Mouse (Mus musculus) adrenal gland, adult 18-20 months (tissue): ENCODE measurements around the gene Ngdn. TPM values are rescaled to one million over a fixed set of nuclear protein-coding genes. Genes with fewer than 3 reads are reported as not detected.
"Not testable (repeated sequence)": the region's sequence is repeated elsewhere in the genome, so short reads cannot be mapped to it uniquely, and the experiment has no call there.

Experiments
- DNase-seq, 2 experiments: peaks; one replicate each; pipeline ENCODE4 v3.0.0; 2021 to 2022; ENCODE audit warnings: low spot score in 2 of 2
- total RNA-seq, 2 experiments: library from RNA; stranded (reverse); gene quantifications; 1 replicate in 1 of 2; 2 replicates in 1 of 2; pipeline ENCODE4 v1.2.3; 2021

Ngdn gene
- total RNA-seq, 2 experiments from 2014 or later = 38.2 to 43.2 TPM

- DNase-seq = no peak
These were observed 12.0 kb downstream of the Ngdn start for GRCm38 (mm10) chr14:55027251-55027650.

- DNase-seq = no peak
These were observed 12.4 kb downstream of the Ngdn start for GRCm38 (mm10) chr14:55027653-55028052.

- DNase-seq = no peak
These were observed 13.1 kb downstream of the Ngdn start for GRCm38 (mm10) chr14:55028333-55028835.

DNA sequence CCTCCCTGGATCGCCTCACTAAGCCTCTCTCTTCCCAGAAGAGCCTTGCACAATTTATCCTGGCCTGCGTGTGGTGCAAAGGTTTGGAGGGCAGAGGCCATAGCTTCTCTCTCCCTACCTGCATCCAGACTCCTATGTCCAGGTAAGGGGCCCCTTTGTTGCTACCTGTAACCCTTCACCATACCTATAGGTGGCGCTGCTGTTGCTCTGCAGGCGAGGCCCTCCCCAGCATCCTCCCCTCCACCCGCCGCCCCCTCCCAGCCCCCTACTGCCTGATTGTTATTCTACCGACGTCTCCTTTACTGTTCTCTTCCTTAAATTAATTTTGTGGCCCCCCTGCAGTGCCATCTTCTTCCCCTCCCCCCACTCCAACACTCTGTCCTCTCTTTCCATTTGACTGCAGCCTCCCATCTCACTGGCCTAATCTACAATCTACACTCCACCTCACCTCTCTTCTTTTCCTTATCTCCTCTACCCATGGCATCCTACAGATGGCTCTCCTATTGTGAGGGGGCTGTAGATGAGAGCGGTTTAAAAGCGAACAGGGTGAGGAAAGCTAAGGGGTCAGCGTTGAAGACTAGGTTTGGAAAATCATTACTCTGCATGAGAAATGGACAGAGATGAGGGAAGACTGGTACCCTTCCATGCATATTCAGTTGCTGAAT is 13.9 kb downstream of the Ngdn start:
- no peak for DNase-seq

DNA sequence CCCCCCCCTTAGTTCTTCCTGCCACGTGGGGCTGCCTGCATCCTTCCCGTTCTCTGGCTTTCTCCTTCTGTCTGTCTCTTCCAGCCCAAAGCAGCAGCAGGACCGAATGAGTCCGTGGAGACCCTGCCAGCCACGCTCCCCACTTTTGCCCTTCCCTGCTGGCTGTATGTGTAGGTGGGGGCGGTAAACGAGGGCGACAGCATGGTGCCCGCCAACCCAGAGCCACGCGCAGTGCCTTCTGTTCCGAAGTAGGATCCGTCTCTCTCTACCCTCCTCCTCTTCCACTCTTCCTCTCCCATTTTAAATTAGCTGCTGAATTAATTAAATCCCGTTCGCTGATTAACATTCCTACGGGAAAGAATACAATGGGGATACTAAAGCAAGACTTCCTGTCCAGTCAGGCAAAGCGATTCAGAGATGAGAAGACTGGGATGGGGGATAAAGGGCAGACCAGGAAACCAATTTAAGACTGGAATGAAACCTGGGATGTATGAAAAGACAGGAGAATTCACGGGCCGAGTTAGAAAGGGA is 17.5 kb downstream of the Ngdn start:
- no peak for DNase-seq

DNA sequence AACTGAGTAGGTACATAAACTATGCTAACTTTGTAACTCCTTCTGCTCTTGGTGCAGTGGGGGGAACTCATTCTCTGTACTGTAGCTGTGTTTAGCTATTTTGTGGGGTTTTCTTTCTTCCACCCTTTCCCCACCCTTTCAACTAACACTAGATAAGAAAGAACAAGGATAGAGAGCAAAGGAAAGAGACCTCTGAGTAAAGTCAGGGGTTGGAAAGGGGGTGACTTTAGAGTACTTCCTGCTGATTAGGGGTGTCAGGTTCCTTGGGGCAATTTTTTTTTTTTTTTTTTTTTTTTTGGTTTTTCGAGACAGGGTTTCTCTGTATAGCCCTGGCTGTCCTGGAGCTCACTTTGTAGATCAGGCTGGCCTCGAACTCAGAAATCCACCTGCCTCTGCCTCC is 28.4 kb downstream of the Ngdn start:
- DNase-seq = not testable (repeated sequence)

- no peak for DNase-seq
These were observed 32.8 kb downstream of the Ngdn start for GRCm38 (mm10) chr14:55047971-55048531.

- DNase-seq = no peak
These were observed 37.2 kb downstream of the Ngdn start for GRCm38 (mm10) chr14:55052496-55052895.

DNA sequence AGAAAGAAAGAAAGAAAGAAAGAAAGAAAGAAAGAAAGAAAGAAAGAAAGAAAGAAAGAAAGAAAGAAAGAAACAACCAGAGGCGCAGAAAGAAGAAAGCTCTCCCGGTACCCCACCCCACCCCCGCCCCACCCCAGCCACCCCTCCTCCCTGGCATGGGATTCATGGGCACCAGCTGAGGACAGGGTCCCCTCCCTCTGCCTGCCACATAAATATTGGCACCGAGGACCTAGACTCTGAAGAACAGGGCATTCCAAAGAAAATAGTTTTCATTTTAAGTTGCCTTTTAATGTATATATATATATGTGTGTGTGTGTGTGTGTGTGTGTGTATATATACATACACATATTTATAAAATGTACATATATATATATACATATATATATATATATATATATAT is 37.8 kb downstream of the Ngdn start:
- DNase-seq = no peak

DNA sequence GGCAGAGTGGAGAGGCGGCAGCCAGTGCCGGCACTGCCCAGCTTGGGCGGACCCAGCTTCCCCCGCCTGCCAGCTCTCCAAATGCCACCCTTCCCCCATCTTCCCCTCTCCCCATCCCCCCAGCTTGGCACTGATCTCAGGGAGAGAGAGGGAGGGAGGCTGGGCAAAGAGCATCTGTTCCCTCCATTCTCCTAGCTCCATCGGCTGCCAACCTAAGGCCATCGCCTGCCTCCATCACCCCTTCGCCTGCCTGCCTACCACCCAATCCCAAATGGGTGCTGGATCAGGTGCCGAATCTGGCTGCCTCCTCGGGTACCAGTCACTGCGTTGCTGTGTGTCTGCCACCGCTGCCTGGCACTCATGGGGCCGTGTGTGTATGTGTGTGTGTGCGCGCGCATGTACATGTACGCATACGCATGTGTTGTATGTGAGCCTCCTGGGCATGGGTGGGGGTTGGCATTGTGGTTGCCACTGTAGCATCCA is 38.5 kb downstream of the Ngdn start:
- DNase-seq = no peak

- no peak for DNase-seq
These were observed 39.0 kb downstream of the Ngdn start for GRCm38 (mm10) chr14:55054191-55054749.

DNA sequence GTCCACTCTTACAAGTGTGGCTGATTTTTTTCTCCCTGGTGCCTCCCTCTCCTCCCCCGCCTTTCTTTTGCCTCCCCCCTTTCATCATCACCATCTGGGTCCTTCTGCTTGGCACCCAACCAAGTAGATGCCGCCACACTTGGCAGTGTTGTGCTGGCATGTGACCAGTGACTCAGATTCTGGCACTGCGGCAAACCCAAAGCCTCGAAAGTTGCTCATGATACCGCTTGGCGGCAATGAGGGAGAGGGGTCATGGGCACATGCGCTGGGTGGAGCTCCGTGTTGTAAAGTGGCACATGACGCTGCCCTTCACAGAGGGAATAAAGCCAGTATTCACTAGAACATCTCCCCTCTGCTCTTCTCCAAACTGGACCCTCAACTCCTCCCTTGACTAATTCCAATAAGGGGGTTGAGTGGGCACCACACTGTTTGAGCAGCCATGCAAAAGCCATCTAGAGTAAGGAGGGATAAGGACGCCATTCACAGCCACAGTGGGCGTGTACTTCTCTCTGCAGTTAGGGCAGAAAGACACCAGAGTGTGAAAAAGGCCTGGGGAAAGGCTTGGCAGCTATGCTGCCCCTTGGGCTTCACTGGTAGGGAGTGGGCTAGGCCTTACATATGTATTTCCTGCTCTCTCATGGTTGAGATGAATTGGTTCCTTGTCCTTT is 40.0 kb downstream of the Ngdn start:
- peak; percentile 71 to 78 for DNase-seq

GRCm38 (mm10) chr14:55059009-55059408 is 43.8 kb downstream of the Ngdn start:
- DNase-seq = no peak

DNA sequence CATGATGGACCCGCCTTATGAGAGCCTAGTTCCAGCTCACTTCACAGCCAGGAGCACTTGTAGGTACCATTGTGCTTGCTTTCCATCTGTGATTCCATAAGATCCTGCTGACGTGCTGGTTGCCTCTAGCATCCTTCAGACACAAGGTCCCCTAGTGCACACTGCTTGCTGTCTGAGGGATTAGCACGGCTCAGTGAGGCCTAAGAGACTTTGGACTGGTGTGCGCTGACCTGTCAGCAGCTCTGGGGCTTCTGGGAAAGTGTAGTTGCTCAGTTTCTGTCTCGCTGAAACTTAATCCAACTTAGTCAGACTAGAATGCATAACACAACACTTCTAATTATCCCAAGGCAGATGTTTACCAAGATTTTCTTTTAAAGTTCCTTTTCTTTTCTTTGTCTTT is 44.7 kb downstream of the Ngdn start:
- no peak for DNase-seq

- DNase-seq = no peak
These were observed 46.6 kb downstream of the Ngdn start for GRCm38 (mm10) chr14:55061845-55062244.

DNA sequence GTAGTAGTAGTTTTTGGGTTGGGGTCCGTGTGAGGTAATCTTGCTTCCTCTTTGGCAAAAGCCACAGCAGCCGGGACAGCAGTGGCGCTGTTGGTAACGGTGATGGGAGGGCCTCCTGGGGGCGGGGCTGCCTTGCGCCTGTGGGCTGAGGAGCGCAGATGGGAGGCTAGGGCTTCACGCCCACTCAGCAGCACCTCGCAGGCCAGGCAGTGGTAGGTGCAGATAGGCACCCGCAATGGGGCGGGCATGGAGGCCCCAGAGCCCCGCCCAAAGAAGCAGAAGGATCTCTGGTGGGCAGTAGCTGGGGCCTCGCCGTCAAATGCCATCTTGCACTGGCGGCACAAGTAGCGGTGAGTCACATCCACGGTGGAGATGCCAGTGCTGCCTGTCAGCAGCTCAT is 47.4 kb downstream of the Ngdn start:
- DNase-seq = no peak

DNA sequence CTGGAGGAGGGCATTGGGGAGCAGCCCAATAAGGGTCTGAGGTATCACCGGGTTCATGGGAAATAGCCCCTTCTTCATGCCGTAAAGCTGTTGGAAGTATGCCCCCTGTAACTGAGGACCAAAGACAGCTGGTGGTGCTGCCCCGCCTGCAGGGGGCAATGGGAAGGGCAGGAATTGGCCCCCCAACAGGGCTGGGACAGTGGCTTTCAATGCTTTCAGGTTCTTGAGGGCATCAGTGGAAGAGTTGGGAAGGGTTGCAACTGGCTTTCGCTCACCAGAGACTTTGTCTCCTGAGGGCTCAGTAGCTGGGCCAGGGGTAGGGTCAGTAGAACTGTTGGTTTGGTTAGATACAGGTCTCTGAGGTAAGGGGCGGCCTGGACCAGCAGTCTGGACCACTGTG is 47.9 kb downstream of the Ngdn start:
- DNase-seq = no peak

- DNase-seq = no peak
These were observed 48.5 kb downstream of the Ngdn start for GRCm38 (mm10) chr14:55063581-55064381.

- DNase-seq = no peak
These were observed 49.5 kb downstream of the Ngdn start for GRCm38 (mm10) chr14:55064481-55065370.

GRCm38 (mm10) chr14:55065391-55065790 is 50.1 kb downstream of the Ngdn start:
- no peak for DNase-seq
